Mouse (Mus musculus) forebrain, embryonic 16.5 days (tissue): ENCODE results near the gene Man2a1. TPM values are rescaled to one million over a fixed set of nuclear protein-coding genes. Genes with fewer than 3 reads are reported as not detected.

ENCODE experiments used
- ATAC-seq: fragments of 200-750 bp; cut with Nextera tagmentation; 2 replicates; pipeline ENCODE4 v1.8.0; 2017; ENCODE audit warnings: mild to moderate bottlenecking, moderate library complexity
- H3K27ac ChIP-seq: fragments of 300-500 bp; sonication (generic); 2 replicates; pipeline ENCODE4 v1.5.1; 2014; ENCODE audit warnings: low read length, control low read depth
- H3K27me3 ChIP-seq: fragments of 300-500 bp; sonication (generic); replicated peaks from 2 replicates; pipeline ENCODE4 v1.6.1; 2014; ENCODE audit warnings: low read length; ENCODE audit not compliant: control insufficient read depth, insufficient read depth
- H3K36me3 ChIP-seq: fragments of 300-500 bp; sonication (generic); 2 replicates; pipeline ENCODE4 v1.6.1; 2014; ENCODE audit not compliant: control insufficient read depth, insufficient read depth
- H3K4me1 ChIP-seq: fragments of 300-500 bp; sonication (generic); replicated peaks from 2 replicates; pipeline ENCODE4 v1.6.1; 2014; ENCODE audit warnings: low read length; ENCODE audit not compliant: control insufficient read depth, insufficient read depth
- H3K4me2 ChIP-seq: fragments of 300-500 bp; sonication (generic); 2 replicates; pipeline ENCODE4 v1.6.1; 2014; ENCODE audit warnings: mild to moderate bottlenecking, low read length, control low read depth
- H3K4me3 ChIP-seq: fragments of 300-500 bp; sonication (generic); replicated peaks from 2 replicates; pipeline ENCODE4 v1.5.1; 2014; ENCODE audit warnings: mild to moderate bottlenecking, low read length, control low read depth
- H3K9ac ChIP-seq: fragments of 300-500 bp; sonication (generic); replicated peaks from 2 replicates; pipeline ENCODE4 v1.6.1; 2014; ENCODE audit warnings: low read depth, low read length, control low read depth
- H3K9me3 ChIP-seq: fragments of 300-500 bp; sonication (generic); 2 replicates; pipeline ENCODE4 v1.6.1; 2016; ENCODE audit warnings: low read length; ENCODE audit not compliant: control insufficient read depth
- WGBS: fragments of 180-500 bp; shearing (Covaris S2); extraction: QIAGEN DNeasy Blood & Tissue Kit; methylation state at CpG from one replicate; pipeline ENCODE4 v1.1.7; 2014; 5-methylcytosine and 5-hydroxymethylcytosine counted together
- polyA plus RNA-seq: library from polyadenylated mRNA; unstranded; fragments of >200 nt; fragmentation: Nextera tagmentation; extraction: Ambion mirVana; gene quantifications from 2 replicates; pipeline ENCODE4 v1.2.1, GENCODE M21; 2015

Man2a1 gene
- polyA plus RNA-seq, 1 experiment from 2014 or later = 4.4 TPM

- Histone ChIP-seq H3K36me3 (no peaks in the 10 kb centered on the region), H3K9ac (no peak overlapping the region), H3K27me3 (no peaks in the 10 kb centered on the region), H3K9me3 (no peaks in the 10 kb centered on the region), H3K4me1 (no peaks in the 10 kb centered on the region; the same call in 1 of the 2 replicates), H3K4me2 (no peak overlapping the region), H3K27ac (no peak overlapping the region), H3K4me3 (no peak overlapping the region)
- 81% methylated on average over 8 of the region's 8 CpGs for whole genome bisulfite sequencing
- no peak for ATAC-seq
These were observed 37.5 kb downstream of the Man2a1 start for GRCm38 (mm10) chr17:64637868-64638537.

DNA sequence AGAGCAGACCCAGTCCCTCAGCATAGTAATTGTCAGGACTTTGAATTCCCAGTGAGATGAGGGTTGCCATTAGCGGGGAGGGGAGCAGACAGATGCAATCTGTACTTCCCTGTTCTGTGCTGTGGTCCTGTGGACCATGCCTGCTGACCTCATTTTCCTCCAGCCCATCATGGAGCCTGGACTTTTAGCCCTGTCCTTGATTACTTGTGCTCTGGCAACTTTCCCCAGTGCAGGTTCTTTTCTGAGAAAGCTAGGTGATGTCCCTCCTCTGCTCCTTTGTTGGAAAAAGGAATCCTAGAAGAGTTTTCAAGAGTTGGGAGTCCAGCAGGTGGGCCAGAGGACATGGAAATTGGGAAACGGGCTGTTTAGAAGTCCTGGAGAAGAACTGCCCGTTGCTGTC lies 40.8 kb downstream of the Man2a1 start:
- WGBS = 81% methylated on average over 3 of the region's 3 CpGs
- Histone ChIP-seq H3K9ac (no peak overlapping the region), H3K27me3 (no peaks in the 10 kb centered on the region), H3K9me3 (no peaks in the 10 kb centered on the region), H3K4me2 (no peak overlapping the region), H3K4me1 (no peaks in the 10 kb centered on the region; the same call in 1 of the 2 replicates), H3K4me3 (no peak overlapping the region), H3K27ac (no peak overlapping the region), H3K36me3 (no peaks in the 10 kb centered on the region)
- no peak for ATAC-seq

DNA sequence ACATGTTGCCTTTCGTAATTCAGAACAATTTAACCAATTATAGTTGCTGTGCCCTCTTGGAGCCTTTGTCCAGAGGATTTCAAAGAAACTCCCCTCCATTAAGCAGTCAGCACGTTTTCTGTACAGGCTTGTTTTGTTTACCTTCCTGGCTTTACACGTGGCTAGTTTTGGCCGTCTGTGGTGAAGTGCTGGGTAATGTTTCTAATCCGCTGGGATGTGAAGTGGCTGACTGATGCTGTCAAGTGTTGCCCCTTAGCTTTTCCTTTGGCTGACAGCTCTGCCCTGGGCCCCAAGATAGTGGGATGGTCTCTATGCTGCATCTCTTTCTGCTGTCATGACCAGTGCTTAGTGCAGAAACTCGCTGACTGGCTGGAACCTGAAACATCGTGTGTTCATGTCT lies 43.1 kb downstream of the Man2a1 start:
- WGBS = 22% methylated on average over 7 of the region's 7 CpGs
- Histone ChIP-seq H3K4me3 (no peak overlapping the region), H3K27ac (no peak overlapping the region), H3K4me1 (no peaks in the 10 kb centered on the region; the same call in 1 of the 2 replicates), H3K9me3 (no peaks in the 10 kb centered on the region), H3K27me3 (no peaks in the 10 kb centered on the region), H3K4me2 (no peak overlapping the region), H3K9ac (no peak overlapping the region), H3K36me3 (no peaks in the 10 kb centered on the region)
- ATAC-seq = peak; percentile 45; the same call in 1 of the 2 replicates

DNA sequence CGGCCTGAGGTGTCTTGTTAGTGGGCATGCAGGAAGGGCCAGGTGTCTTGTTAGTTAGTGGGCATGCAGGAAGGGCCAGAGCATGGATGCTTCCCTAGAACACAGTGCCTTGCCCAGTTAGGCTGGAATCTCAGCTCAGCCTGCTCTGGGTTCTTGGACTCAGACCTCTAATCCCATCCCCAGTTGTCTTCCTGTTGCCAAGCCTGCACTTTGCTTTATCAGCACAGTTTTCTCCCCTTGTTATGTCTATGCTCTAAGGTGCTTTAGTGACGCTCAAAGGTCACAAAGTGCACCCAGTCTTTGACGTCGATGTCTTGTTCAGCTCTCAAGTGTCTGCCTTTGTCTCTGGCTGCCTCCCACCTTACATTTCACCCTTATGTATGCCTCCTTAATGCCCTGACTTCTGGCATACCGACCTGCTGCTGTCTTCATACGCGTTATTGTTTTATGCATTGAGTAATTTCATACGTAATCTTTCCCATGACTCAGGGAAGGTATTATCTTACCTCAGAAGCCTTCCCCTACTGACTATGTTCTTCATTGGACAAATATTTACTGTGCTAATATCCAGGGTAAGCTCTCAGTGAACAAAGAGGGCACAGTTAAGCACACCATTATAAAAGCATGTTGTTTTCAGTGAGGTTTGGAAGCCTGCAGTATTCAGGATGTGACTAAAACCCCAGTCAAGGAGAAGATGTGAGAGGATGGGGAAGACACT lies 44.5 kb downstream of the Man2a1 start:
- Histone ChIP-seq H3K27ac (no peak overlapping the region), H3K4me2 (no peak overlapping the region), H3K4me1 (no peaks in the 10 kb centered on the region; the same call in 1 of the 2 replicates), H3K9me3 (no peaks in the 10 kb centered on the region), H3K9ac (no peak overlapping the region), H3K36me3 (no peaks in the 10 kb centered on the region), H3K4me3 (no peak overlapping the region), H3K27me3 (no peaks in the 10 kb centered on the region)
- 87% methylated on average over 8 of the region's 8 CpGs for WGBS
- ATAC-seq = no peak

- Histone ChIP-seq H3K27me3 (no peaks in the 10 kb centered on the region), H3K9ac (no peak overlapping the region), H3K4me3 (no peak overlapping the region), H3K27ac (no peak overlapping the region), H3K9me3 (no peaks in the 10 kb centered on the region), H3K36me3 (peaks cover 5% of the 10 kb centered on the region; the same call in 1 of the 2 replicates), H3K4me2 (no peak overlapping the region), H3K4me1 (peaks cover 2% of the 10 kb centered on the region; the same call in 1 of the 2 replicates)
- no peak for ATAC-seq
- WGBS = 84% methylated on average over 9 of the region's 9 CpGs
These were observed 46.9 kb downstream of the Man2a1 start for GRCm38 (mm10) chr17:64647396-64647795.

GRCm38 (mm10) chr17:64650702-64651101 lies 50.2 kb downstream of the Man2a1 start:
- no peaks in the 10 kb centered on the region for H3K27me3 ChIP-seq
- no peak overlapping the region for H3K4me3 ChIP-seq
- H3K9me3 ChIP-seq = peaks cover 2% of the 10 kb centered on the region; the same call in 1 of the 2 replicates

DNA sequence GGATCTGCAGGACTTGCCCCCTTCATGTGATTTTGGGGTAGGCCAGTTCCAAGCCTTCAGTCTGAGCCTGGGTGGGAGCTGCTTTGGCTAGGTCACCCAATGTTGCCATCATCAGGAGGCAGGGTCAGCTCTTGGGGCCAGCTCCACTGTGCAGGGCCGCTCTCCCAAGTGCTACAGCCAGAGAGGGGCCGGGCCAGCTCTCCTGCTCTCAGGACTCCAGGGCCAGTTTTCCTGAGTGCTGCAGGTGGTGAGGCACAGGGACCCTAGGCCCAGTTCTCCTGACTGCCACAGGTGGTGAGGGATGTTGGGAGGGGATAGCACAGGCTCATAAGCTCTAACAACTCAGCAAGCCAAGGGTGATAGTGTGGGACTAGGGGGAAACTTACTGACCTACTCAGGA lies 53.1 kb downstream of the Man2a1 start:
- no peak for ATAC-seq
- 94% methylated on average over 2 of the region's 2 CpGs for WGBS
- no peak overlapping the region for H3K4me2 ChIP-seq

More at GRCm38 (mm10) chr17:64650702-64651101, 50.2 kb downstream of the Man2a1 start:
- Histone ChIP-seq H3K36me3 (peaks cover 8% of the 10 kb centered on the region; the same call in 1 of the 2 replicates), H3K4me2 (no peak overlapping the region), H3K9ac (no peak overlapping the region), H3K27ac (no peak overlapping the region), H3K4me1 (0 out of 2 replicates have a peak, but pooled peaks cover 2% of the 10 kb centered on the region)
- no peak for ATAC-seq
- 68% methylated on average over 9 of the region's 9 CpGs for WGBS

GRCm38 (mm10) chr17:64659682-64660081 lies 59.1 kb downstream of the Man2a1 start:
- H3K36me3 ChIP-seq = peaks cover 5% of the 10 kb centered on the region; the same call in 1 of the 2 replicates
- WGBS = 96% methylated on average over 4 of the region's 4 CpGs
- no peaks in the 10 kb centered on the region for H3K4me1 ChIP-seq
- ATAC-seq = no peak
- no peak overlapping the region for H3K27ac ChIP-seq
- H3K4me2 ChIP-seq = no peak overlapping the region
- H3K9me3 ChIP-seq = no peaks in the 10 kb centered on the region
- H3K9ac ChIP-seq = no peak overlapping the region
- H3K4me3 ChIP-seq = no peak overlapping the region
- no peaks in the 10 kb centered on the region for H3K27me3 ChIP-seq

More for the DNA sequence above, 53.1 kb downstream of the Man2a1 start:
- Histone ChIP-seq H3K4me3 (no peak overlapping the region), H3K9ac (no peak overlapping the region), H3K27me3 (no peaks in the 10 kb centered on the region), H3K27ac (no peak overlapping the region), H3K4me1 (0 out of 2 replicates have a peak, but pooled peaks cover 2% of the 10 kb centered on the region), H3K36me3 (peaks cover 8% of the 10 kb centered on the region; the same call in 1 of the 2 replicates), H3K9me3 (peaks cover 2% of the 10 kb centered on the region; the same call in 1 of the 2 replicates)

DNA sequence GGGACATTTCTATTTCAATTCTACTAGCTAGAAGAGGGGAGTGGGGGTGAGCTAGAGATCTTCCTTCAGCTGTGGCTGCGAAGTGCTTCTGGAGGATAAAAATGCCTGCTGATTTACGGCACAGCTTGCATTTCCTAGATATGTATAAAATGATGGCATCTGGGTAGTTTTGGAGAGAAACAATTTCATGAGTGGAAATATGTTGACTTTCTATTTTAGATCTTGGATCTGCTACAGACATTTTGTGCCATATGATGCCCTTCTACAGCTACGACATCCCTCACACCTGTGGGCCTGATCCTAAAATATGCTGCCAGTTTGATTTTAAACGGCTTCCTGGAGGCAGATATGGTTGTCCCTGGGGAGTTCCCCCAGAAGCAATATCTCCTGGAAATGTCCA lies 66.0 kb downstream of the Man2a1 start:
- Histone ChIP-seq H3K4me1 (peaks cover 3% of the 10 kb centered on the region; the same call in 1 of the 2 replicates), H3K9ac (no peak overlapping the region), H3K4me3 (no peak overlapping the region), H3K9me3 (no peaks in the 10 kb centered on the region), H3K36me3 (no peaks in the 10 kb centered on the region; the same call in 1 of the 2 replicates), H3K27ac (no peak overlapping the region), H3K4me2 (no peak overlapping the region), H3K27me3 (no peaks in the 10 kb centered on the region)
- ATAC-seq = no peak; the same call in 1 of the 2 replicates
- 78% methylated on average over 4 of the region's 4 CpGs for WGBS
